Mouse (Mus musculus) gastrocnemius, adult 2 months (tissue): ENCODE measurements at regions not wholly inside any gene's neighbourhood (a gene's known extent, or its start where the extent isn't known, plus 50 kb on each side); places are given as distances from the start of the nearest gene placed in this dataset.

ENCODE experiments used
- DNase-seq: peaks from one replicate; pipeline ENCODE4 v3.0.0; 2022
- H3K27ac ChIP-seq: fragments of 200-600 bp; 2 replicates; pipeline ENCODE4 v1.8.1; 2022; ENCODE audit warnings: mild to moderate bottlenecking
- H3K4me3 ChIP-seq: fragments of 200-600 bp; 2 replicates; pipeline ENCODE4 v1.8.1; 2022; ENCODE audit warnings: mild to moderate bottlenecking, moderate library complexity
- CTCF ChIP-seq: fragments of 200-600 bp; IDR thresholded peaks from 2 replicates; pipeline ENCODE4 v1.8.1; 2022; ENCODE audit warnings: antibody characterized with exemption, mild to moderate bottlenecking, moderate library complexity
- intact Hi-C: fragments of 180-260 bp; cut with DNase I; formaldehyde crosslinking; loops from one replicate; pipeline ENCODE4 v1.15.1; 2025

GRCm38 (mm10) chr2:61490436-61491109, 87.8 kb upstream of the Tank start:
- peak; percentile 21 for TF ChIP-seq CTCF
- Histone ChIP-seq H3K27ac (no peak overlapping the region), H3K4me3 (no peak overlapping the region)
- no peak for DNase-seq
- intact Hi-C loops = loop anchor here (10.0 kb wide), 1 partner anchor 474 kb away; no protein-coding TSS in a partner anchor

DNA sequence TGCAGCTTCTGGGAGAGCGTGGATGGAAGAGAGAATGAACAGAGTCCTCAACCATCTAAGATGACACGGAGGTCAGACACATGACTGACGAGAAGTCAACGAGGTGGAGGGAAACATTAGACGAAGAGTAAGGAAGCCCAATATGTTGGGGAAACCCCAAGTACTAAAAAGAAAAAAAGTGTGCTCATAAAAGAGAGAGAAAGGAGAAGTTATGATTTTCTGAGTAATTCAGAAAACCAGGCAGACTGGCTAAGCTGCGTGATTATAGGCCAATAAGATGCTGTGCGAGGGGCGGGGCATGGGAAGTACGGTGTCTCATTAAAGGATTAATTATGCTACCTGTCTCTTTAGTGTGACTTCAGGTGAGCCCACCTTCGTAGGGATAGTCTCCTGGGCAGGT, 88.6 kb upstream of the Tank start:
- DNase-seq = no peak
- intact Hi-C loops = loop anchor here (10.0 kb wide), 1 partner anchor 475 kb away; no protein-coding TSS in a partner anchor
- Histone ChIP-seq H3K27ac (no peak overlapping the region), H3K4me3 (no peak overlapping the region)
- TF ChIP-seq CTCF = no peak

DNA sequence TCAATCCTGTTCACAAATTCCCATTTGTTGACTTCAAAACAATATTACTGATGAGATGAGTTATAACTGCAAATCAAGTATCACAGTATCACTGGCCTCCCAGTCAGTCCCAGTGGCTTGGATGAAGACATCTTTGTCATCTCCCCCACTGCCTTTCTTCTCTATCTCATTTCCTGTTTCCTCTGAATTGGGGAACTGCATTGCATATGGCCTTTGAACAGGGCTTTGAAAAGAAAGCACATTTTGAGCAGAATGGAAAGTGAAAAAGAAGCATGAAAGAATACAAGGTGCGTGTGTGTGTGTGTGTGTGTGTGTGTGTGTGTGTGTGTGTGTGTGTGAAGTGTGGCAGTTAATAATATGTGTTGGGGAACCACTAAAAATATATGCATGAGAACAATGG, 94.6 kb upstream of the Tank start:
- no peak for DNase-seq
- intact Hi-C loops = no loop called here
- H3K4me3 ChIP-seq = no peak overlapping the region
- no peak overlapping the region for H3K27ac ChIP-seq
- no peak for TF ChIP-seq CTCF

DNA sequence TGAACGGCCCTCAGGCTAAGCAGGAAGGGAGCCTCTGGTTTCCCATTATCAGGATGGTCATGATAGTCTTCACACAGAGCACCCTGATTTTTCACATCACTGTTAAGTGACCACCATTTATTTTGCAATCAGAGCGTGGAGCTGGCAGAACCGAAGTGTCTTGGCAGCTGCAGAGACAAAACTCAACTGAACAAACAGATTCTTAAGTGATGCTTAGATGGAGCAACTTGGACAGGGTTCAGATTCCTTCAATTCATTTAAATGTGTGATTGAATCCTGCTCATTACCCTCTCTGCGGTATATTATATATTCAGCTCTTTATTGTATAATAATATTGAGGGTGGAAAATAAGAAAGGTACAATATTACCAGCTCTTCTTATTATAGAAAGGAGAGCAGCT, 101.7 kb upstream of the Tank start:
- no peak overlapping the region for H3K4me3 ChIP-seq
- no peak overlapping the region for H3K27ac ChIP-seq
- intact Hi-C loops = no loop called here
- no peak for TF ChIP-seq CTCF
- no peak for DNase-seq

DNA sequence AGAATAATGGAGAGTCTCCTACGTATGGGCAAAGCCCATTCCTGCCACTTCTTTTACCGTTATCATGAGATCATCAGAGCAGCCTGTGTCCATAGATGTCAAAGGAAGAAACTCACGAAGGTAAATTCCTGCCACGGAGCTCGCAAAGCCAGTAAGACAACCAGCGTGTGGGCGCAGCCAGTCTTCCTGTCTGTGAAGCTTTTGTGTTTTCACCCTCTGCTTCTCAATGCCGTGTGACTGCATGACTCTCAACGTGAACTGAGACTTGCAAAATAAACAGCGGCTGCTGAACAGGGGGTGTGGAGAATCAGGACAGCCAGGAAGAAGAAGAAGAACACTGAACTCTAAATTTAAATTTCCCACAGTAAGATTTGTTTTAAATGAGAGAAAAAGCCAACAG, 103.8 kb upstream of the Tank start:
- intact Hi-C loops = no loop called here
- TF ChIP-seq CTCF = no peak
- Histone ChIP-seq H3K27ac (no peak overlapping the region), H3K4me3 (no peak overlapping the region)
- no peak for DNase-seq

DNA sequence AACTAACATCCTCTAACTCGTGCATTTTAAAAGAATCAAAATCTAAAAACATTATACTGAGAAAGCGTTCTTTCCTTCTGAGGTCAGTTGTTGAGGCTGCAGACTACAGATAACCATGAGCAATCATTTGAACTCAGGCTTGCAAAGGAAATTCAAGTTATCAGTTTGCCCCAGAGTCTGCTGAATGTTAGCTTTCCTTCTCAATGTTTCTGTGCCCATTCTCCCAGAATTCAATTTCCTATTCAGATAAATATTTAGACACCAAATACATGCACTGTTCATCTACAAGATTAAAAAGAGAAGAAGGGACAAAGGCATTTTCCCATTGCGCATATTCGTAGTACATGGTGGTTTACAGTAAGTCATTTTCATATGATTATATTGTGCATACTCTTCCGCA, 107.9 kb upstream of the Tank start:
- no peak overlapping the region for H3K27ac ChIP-seq
- H3K4me3 ChIP-seq = no peak overlapping the region
- no peak for TF ChIP-seq CTCF
- no peak for DNase-seq
- intact Hi-C loops = no loop called here

DNA sequence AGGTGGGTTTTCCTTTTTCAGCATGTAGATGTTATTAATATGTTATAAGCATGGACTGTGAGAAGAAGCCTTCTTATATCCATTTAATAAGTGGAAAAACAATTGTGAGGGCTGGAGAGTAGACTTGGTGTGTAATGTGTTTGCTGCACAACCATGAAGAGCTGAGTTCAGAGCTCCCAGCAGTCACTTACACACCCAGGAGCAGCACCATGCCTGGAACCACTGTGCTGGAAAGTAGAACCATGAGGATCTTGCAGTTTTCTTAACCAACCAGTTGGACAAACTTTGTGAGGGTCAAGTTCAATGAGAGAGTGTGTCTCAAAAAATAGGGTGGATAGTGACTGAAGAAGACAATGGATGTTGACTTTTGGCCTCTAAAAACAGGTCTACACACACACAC, 108.3 kb upstream of the Tank start:
- no peak for TF ChIP-seq CTCF
- DNase-seq = no peak
- Histone ChIP-seq H3K27ac (no peak overlapping the region), H3K4me3 (no peak overlapping the region)
- intact Hi-C loops = no loop called here

GRCm38 (mm10) chr2:61455902-61456301, 122.5 kb upstream of the Tank start:
- peak; percentile 83 for TF ChIP-seq CTCF
- Histone ChIP-seq H3K4me3 (no peak overlapping the region), H3K27ac (no peak overlapping the region)
- DNase-seq = peak; percentile 74
- intact Hi-C loops = loop anchor here (2.0 to 10.0 kb wide), 4 partner anchors 53 to 735 kb away; no protein-coding TSS in a partner anchor

- H3K27ac ChIP-seq = no peak overlapping the region
- DNase-seq = no peak
- intact Hi-C loops = loop anchor here (2.0 to 10.0 kb wide), 5 partner anchors 52 to 847 kb away; no protein-coding TSS in a partner anchor
- no peak overlapping the region for H3K4me3 ChIP-seq
- TF ChIP-seq CTCF = no peak
Measured at GRCm38 (mm10) chr2:61454729-61455128, 123.7 kb upstream of the Tank start.

DNA sequence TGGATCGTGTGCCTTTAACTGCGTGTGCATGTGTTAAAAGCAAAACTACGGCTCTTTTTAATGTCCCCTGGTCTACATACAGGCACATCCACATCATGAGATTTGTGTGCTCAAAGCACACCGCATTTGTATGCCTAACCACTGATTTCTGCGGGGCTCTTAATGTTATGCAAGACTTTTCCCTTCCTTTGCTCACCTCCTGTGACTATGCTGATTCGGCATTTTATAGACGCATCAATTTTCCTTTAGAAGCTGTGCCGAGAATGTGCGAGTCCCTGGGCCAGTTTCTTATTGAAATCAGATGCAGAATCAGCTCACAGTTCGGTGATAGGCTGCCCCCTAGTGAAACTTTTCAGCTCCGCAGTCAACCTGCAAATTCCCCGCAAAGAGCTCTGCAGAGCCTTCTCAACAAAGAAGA, 124.1 kb upstream of the Tank start:
- peak overlapping the region; percentile 73 for H3K4me3 ChIP-seq
- TF ChIP-seq CTCF = peak; percentile 99
- intact Hi-C loops = loop anchor here (2.0 to 10.0 kb wide), 4 partner anchors 52 to 847 kb away; no protein-coding TSS in a partner anchor
- DNase-seq = peak; percentile 84
- H3K27ac ChIP-seq = peak overlapping the region; percentile 85

GRCm38 (mm10) chr2:61453490-61454281, 124.7 kb upstream of the Tank start:
- peak overlapping the region; percentile 73 for H3K4me3 ChIP-seq
- intact Hi-C loops = loop anchor here (2.0 to 10.0 kb wide), 4 partner anchors 51 to 846 kb away; no protein-coding TSS in a partner anchor
- TF ChIP-seq CTCF = no peak
- H3K27ac ChIP-seq = peak overlapping the region; percentile 85
- DNase-seq = peak; percentile 77

GRCm38 (mm10) chr2:61452581-61452980, 125.8 kb upstream of the Tank start:
- DNase-seq = peak; percentile 17
- Histone ChIP-seq H3K27ac (0 out of 2 replicates have a peak overlapping the region, but pooled peaks have one; percentile 85), H3K4me3 (no peak overlapping the region)
- TF ChIP-seq CTCF = no peak
- intact Hi-C loops = loop anchor here (5.0 to 10.0 kb wide), 2 partner anchors 548 to 845 kb away; no protein-coding TSS in a partner anchor

DNA sequence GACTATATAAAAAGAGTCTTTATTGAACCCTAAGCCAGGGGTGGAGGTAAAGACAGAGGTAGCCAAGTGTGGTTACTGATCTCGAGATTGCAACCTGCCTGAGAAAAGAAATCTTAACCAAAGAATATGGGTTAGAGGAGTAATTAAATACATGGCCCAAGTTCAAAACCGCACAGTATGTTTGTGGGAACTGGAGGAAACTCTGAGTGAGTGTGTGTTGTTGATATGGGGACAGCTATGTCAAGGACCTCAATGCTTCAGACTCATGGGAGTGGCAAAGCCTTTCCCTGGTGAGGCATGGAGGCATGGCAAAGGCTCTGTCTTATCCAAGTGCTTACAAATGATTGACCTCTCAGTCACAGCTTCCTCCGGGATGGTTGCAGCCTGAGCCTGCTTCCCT, 127.7 kb upstream of the Tank start:
- Histone ChIP-seq H3K27ac (no peak overlapping the region), H3K4me3 (no peak overlapping the region)
- intact Hi-C loops = loop anchor here (5.0 to 10.0 kb wide), 2 partner anchors 546 to 843 kb away; no protein-coding TSS in a partner anchor
- DNase-seq = no peak
- no peak for TF ChIP-seq CTCF
